Mouse (Mus musculus) midbrain, embryonic 16.5 days (tissue): ENCODE results near the gene Txnrd1. TPM values are rescaled to one million over a fixed set of nuclear protein-coding genes. Genes with fewer than 3 reads are reported as not detected.

ENCODE experiments used
- ATAC-seq: fragments of 200-750 bp; cut with Nextera tagmentation; 2 replicates; pipeline ENCODE4 v1.8.0; 2017; ENCODE audit warnings: moderate TSS enrichment
- H3K27ac ChIP-seq: fragments of 300-500 bp; sonication (generic); 2 replicates; pipeline ENCODE4 v1.5.1; 2014; ENCODE audit warnings: mild to moderate bottlenecking, low read length, mixed read lengths
- H3K27me3 ChIP-seq: fragments of 300-500 bp; sonication (generic); 2 replicates; pipeline ENCODE4 v1.6.1; 2014; ENCODE audit warnings: low read depth, low read length, mixed read lengths; ENCODE audit not compliant: control insufficient read depth, insufficient read depth
- H3K36me3 ChIP-seq: fragments of 300-500 bp; sonication (generic); 2 replicates; pipeline ENCODE4 v1.6.1; 2014; ENCODE audit warnings: mild to moderate bottlenecking, low read length, moderate library complexity, mixed read lengths; ENCODE audit not compliant: control insufficient read depth, insufficient read depth
- H3K4me1 ChIP-seq: fragments of 300-500 bp; sonication (generic); 2 replicates; pipeline ENCODE4 v1.6.1; 2014; ENCODE audit warnings: mild to moderate bottlenecking, low read length, mixed read lengths; ENCODE audit not compliant: control insufficient read depth, insufficient read depth
- H3K4me2 ChIP-seq: fragments of 300-500 bp; sonication (generic); 2 replicates; pipeline ENCODE4 v1.6.1; 2014; ENCODE audit warnings: mild to moderate bottlenecking, low read length, mixed read lengths
- H3K4me3 ChIP-seq: fragments of 300-500 bp; sonication (generic); 2 replicates; pipeline ENCODE4 v1.5.1; 2014; ENCODE audit warnings: low read depth, mild to moderate bottlenecking, low read length, moderate library complexity, mixed read lengths
- H3K9ac ChIP-seq: fragments of 300-500 bp; sonication (generic); 2 replicates; pipeline ENCODE4 v1.6.1; 2014; ENCODE audit warnings: low read depth, low read length, mixed read lengths
- H3K9me3 ChIP-seq: fragments of 300-500 bp; sonication (generic); replicated peaks from 2 replicates; pipeline ENCODE4 v1.6.1; 2014; ENCODE audit warnings: mild to moderate bottlenecking, low read length, mixed read lengths; ENCODE audit not compliant: control insufficient read depth, poor library complexity, severe bottlenecking
- WGBS: fragments of 180-500 bp; shearing (Covaris S2); extraction: QIAGEN DNeasy Blood & Tissue Kit; methylation state at CpG from one replicate; pipeline ENCODE4 v1.1.7; 2014; 5-methylcytosine and 5-hydroxymethylcytosine counted together
- polyA plus RNA-seq: library from polyadenylated mRNA; unstranded; fragments of >200 nt; fragmentation: Nextera tagmentation; extraction: Ambion mirVana; gene quantifications from 2 replicates; pipeline ENCODE4 v1.2.1, GENCODE M21; 2015

Txnrd1 gene
- polyA plus RNA-seq, 1 experiment from 2014 or later = 101 TPM

DNA sequence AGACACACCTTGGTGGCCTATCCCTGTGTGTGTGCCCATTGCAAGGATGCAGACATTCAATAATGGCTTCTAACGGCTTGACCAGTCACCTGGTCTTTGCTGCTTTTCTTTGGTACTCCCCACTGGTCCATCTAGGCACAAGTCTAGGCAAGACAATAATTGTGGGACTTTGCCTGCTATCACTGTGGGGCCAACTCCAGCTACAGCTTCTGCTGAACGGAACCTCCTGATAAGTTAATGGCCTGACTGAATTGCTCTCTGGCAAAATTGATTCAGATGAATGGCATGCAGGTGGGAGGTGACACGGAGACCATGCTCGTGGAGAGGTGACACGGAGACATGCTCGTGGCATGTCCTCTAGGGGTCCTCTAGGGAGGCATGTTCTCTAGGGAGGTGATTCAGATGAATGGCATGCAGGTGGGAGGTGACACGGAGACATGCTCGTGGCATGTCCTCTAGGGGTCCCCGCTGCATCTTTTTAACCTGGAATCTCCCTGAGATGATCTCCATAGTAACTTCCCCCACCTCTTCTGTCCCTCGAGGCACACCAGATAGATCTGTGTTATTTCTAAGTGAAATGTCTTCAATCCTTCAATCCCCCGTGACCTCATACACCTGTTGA lies 35.3 kb upstream of the Txnrd1 start:
- Histone ChIP-seq H3K4me3 (no peak overlapping the region), H3K27ac (no peak overlapping the region), H3K4me2 (no peak overlapping the region), H3K9me3 (no peaks in the 10 kb centered on the region; the same call in 1 of the 2 replicates), H3K36me3 (no peaks in the 10 kb centered on the region), H3K4me1 (no peaks in the 10 kb centered on the region), H3K27me3 (no peaks in the 10 kb centered on the region), H3K9ac (no peak overlapping the region)
- no peak for ATAC-seq
- WGBS = 66% methylated on average over 11 of the region's 11 CpGs

DNA sequence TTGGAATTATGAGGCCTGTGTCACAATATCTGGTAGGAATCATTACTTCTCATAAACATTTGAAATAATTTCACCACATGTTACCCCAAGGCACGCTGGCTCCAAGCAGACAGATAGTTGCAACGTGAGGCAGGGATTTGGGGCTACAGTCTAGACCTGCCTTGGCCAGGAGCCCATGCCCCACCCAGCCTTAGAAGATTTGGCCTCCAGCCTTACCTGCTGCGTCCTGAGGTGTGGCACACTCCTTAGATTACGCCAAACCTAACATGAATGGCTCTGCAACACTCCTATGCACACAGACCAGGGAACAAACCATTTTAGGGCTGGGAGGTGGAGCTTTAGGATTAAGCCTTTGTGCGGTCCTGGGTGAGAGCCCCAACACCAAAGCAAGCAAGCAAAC lies 33.7 kb upstream of the Txnrd1 start:
- H3K27me3 ChIP-seq = no peaks in the 10 kb centered on the region
- ATAC-seq = no peak
- no peaks in the 10 kb centered on the region for H3K4me1 ChIP-seq
- H3K9me3 ChIP-seq = no peaks in the 10 kb centered on the region; the same call in 1 of the 2 replicates
- no peak overlapping the region for H3K4me3 ChIP-seq
- no peak overlapping the region for H3K9ac ChIP-seq
- 71% methylated on average over 5 of the region's 5 CpGs for WGBS
- H3K4me2 ChIP-seq = no peak overlapping the region
- no peaks in the 10 kb centered on the region for H3K36me3 ChIP-seq
- no peak overlapping the region for H3K27ac ChIP-seq

DNA sequence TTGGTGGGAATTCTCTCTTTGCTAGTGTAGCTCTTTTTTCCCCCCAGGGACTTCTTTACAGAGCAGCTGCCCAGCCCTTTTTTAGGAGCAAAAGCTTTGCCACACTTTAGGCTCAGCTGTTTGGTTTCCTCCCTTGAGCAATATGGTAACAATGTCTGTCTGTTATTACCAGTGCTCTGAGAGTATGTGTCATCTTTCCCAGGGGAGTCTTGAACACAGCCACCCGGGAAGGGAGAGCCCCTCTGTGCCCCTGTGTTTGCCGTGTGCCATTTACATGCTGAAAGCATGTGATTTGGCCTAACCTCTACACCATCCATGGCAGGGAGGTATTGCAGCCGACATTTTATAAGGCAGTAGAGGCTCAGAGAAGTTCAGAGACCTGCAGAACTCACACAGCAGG lies 29.4 kb upstream of the Txnrd1 start:
- Histone ChIP-seq H3K4me3 (no peak overlapping the region), H3K27me3 (no peaks in the 10 kb centered on the region), H3K36me3 (no peaks in the 10 kb centered on the region), H3K4me2 (no peak overlapping the region), H3K4me1 (no peaks in the 10 kb centered on the region), H3K9ac (no peak overlapping the region), H3K9me3 (no peaks in the 10 kb centered on the region; the same call in 1 of the 2 replicates), H3K27ac (no peak overlapping the region)
- no peak for ATAC-seq
- 65% methylated on average over 3 of the region's 3 CpGs for WGBS

DNA sequence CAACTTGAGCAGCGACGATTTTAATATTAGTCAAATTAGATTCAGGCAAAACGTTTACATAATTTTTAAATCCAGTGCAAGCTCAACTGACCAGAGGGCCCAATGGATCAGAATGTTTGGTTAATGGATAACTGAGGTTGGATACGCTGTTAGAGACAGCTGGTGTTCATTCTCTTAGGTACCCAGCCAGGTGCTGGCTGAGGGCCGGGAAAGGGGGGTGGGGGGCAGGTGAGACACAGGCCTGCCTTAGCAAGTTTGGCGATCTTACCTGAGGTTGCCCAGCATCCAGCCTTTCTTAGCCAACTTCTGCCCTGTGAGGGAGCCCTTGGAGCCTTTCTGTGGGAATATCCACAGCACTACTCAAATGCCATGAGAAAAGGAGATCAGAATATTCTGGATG lies 28.6 kb upstream of the Txnrd1 start:
- H3K4me1 ChIP-seq = no peaks in the 10 kb centered on the region
- WGBS = 84% methylated on average over 6 of the region's 6 CpGs
- no peak overlapping the region for H3K4me2 ChIP-seq
- H3K9ac ChIP-seq = no peak overlapping the region
- no peak overlapping the region for H3K27ac ChIP-seq
- H3K4me3 ChIP-seq = no peak overlapping the region
- ATAC-seq = no peak
- no peaks in the 10 kb centered on the region for H3K27me3 ChIP-seq
- no peaks in the 10 kb centered on the region; the same call in 1 of the 2 replicates for H3K9me3 ChIP-seq
- H3K36me3 ChIP-seq = no peaks in the 10 kb centered on the region

DNA sequence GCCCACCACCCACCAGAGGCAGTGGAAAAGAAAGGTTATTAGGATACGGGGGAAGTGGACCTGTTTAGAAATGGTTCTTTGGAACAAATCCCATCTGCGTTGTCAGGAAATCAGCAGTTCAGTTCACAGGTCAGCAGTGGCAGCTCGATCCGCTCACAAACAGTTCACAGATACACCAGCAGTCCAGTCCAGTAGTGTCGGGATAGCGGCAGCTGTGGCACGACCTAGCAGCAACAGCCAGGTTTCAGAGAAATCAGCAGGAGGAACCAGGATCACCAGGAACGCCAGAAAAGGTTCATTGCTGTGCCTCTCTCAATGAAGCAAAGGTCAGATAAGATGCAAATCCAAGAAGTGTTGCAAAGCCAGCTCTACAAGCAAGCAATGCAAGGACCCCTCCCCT lies 27.3 kb upstream of the Txnrd1 start:
- Histone ChIP-seq H3K4me2 (no peak overlapping the region), H3K36me3 (no peaks in the 10 kb centered on the region), H3K4me1 (no peaks in the 10 kb centered on the region), H3K4me3 (no peak overlapping the region), H3K9ac (no peak overlapping the region), H3K27me3 (no peaks in the 10 kb centered on the region), H3K9me3 (no peaks in the 10 kb centered on the region; the same call in 1 of the 2 replicates), H3K27ac (no peak overlapping the region)
- ATAC-seq = no peak
- 87% methylated on average over 8 of the region's 8 CpGs for WGBS

DNA sequence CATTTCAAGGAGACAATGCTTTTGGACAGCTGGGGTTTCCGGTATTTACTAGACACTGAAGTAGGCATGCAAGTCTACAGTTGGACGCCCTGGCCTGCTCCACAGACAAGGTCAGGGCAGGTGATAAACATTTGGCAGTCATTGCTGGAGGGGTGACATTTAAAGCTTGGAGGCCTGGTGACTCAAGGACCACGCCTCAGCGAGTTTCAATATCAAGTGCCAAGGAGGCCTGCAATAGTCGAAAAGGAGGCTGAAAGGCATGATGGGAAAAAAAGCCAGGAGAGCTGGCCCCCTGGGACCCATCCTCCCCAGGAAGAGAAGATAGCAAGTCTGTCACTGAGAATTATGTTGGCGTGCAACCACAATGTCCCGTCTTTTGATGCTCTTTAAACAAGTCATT lies 26.5 kb upstream of the Txnrd1 start:
- Histone ChIP-seq H3K27ac (no peak overlapping the region), H3K9ac (no peak overlapping the region), H3K4me3 (no peak overlapping the region), H3K9me3 (no peaks in the 10 kb centered on the region), H3K4me2 (no peak overlapping the region), H3K36me3 (no peaks in the 10 kb centered on the region), H3K27me3 (no peaks in the 10 kb centered on the region), H3K4me1 (no peaks in the 10 kb centered on the region)
- 79% methylated on average over 7 of the region's 7 CpGs for WGBS
- ATAC-seq = no peak

DNA sequence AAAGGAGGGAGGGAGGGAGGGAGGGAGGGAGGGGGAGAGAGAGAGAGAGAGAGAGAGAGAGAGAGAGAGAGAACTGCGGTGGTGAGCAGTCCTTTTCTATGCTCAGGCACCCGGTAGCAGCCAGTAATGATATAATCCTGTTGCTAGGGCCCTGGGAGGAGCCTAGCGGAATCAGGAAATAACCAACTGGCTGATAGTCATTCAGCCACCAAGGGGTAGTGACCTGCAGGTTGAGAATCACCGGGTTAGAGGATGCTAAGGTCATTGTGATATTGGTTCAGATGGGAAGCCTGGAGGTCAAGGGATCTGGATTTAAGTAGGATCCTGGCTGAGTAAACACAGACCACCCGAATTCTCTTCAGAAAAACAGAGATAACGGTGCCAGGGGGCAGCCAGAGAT lies 25.6 kb upstream of the Txnrd1 start:
- Histone ChIP-seq H3K9ac (no peak overlapping the region), H3K4me1 (no peaks in the 10 kb centered on the region), H3K27ac (no peak overlapping the region), H3K4me3 (no peak overlapping the region), H3K27me3 (no peaks in the 10 kb centered on the region), H3K36me3 (no peaks in the 10 kb centered on the region), H3K4me2 (no peak overlapping the region), H3K9me3 (no peaks in the 10 kb centered on the region)
- WGBS = 44% methylated on average over 6 of the region's 6 CpGs
- no peak for ATAC-seq

DNA sequence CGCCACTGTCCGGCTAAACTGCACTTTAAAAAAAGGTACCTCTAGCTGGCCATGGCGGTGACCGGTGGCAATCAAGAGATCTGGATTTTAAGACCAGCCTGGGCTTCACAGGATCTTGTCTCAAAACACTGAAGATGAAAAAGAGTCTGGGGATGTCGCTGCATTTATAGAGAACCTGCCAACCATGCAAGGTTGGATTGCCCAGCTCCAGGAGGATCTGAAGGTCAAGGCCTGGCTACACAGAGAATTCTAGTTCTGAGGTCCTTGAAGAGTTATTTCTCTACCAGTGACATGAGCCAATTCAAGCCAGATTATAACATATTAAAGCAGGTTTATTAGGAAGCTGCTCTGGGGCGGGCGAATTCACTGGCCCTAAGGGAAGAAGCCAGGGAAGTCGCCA lies 24.9 kb upstream of the Txnrd1 start:
- Histone ChIP-seq H3K4me1 (no peaks in the 10 kb centered on the region), H3K9ac (no peak overlapping the region), H3K27ac (no peak overlapping the region), H3K36me3 (no peaks in the 10 kb centered on the region), H3K9me3 (no peaks in the 10 kb centered on the region), H3K4me3 (no peak overlapping the region), H3K4me2 (no peak overlapping the region), H3K27me3 (no peaks in the 10 kb centered on the region)
- 71% methylated on average over 8 of the region's 8 CpGs for WGBS
- no peak for ATAC-seq

DNA sequence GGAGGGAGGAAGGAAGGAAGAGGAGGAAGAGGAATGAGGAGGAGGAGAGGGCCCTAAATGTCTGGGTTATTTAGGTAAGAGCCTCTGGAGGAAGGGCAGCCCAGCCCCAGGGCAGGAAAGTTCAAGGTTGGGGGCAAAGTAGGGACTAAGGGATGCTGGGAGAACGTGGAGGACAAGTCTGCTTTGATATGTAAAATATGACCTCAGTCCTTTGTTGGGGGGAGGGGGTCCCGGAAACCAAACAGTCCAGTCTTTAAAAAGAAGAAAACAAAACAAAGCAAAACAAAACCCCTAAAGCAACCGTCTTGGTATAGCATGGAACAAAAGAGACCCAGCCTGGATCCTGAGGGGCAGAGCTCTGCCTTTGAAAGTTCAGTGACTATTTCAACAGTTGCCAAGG lies 24.4 kb upstream of the Txnrd1 start:
- H3K27ac ChIP-seq = no peak overlapping the region
- H3K4me2 ChIP-seq = no peak overlapping the region
- H3K9ac ChIP-seq = no peak overlapping the region
- 6% methylated on average over 3 of the region's 3 CpGs for WGBS
- no peaks in the 10 kb centered on the region for H3K36me3 ChIP-seq
- no peaks in the 10 kb centered on the region for H3K4me1 ChIP-seq
- H3K9me3 ChIP-seq = no peaks in the 10 kb centered on the region
- ATAC-seq = no peak
- H3K4me3 ChIP-seq = no peak overlapping the region
- no peaks in the 10 kb centered on the region for H3K27me3 ChIP-seq
